Mouse (Mus musculus): ENCODE measurements around the gene Cln3. TPM values are rescaled to one million over a fixed set of nuclear protein-coding genes. Genes with fewer than 3 reads are reported as not detected.

Cln3 gene
- polyA plus RNA-seq, 1 experiment from 2014 or later, result 37.3 TPM

GRCm38 (mm10) chr7:126623381-126623780 is 37.8 kb upstream of the Cln3 start:
- no peak overlapping the region for H3K4me3 ChIP-seq (replicated peaks; ENCODE audit: low read length)
- 90% methylated on average over 1 of the region's 1 CpGs for WGBS
- H3K27me3 ChIP-seq (replicated peaks; ENCODE audit: control insufficient read depth, insufficient read depth, low read length), result no peaks in the 10 kb centered on the region
- H3K4me2 ChIP-seq (ENCODE audit: low read length), result no peak overlapping the region
- H3K4me1 ChIP-seq (replicated peaks; ENCODE audit: control insufficient read depth, insufficient read depth, low read length), result no peaks in the 10 kb centered on the region
- H3K27ac ChIP-seq (ENCODE audit: low read length), result no peak overlapping the region
- no peak overlapping the region for H3K9ac ChIP-seq (replicated peaks; ENCODE audit: low read depth, low read length)
- no peaks in the 10 kb centered on the region for H3K9me3 ChIP-seq (ENCODE audit: control insufficient read depth, low read length)
- ATAC-seq, result no peak
- no peaks in the 10 kb centered on the region for H3K36me3 ChIP-seq (ENCODE audit: control insufficient read depth, insufficient read depth)

GRCm38 (mm10) chr7:126621452-126622359 is 36.1 kb upstream of the Cln3 start:
- no peak for ATAC-seq
- no peak overlapping the region for H3K9ac ChIP-seq (replicated peaks; ENCODE audit: low read depth, low read length)
- no peaks in the 10 kb centered on the region for H3K36me3 ChIP-seq (ENCODE audit: control insufficient read depth, insufficient read depth)
- whole genome bisulfite sequencing, result 87% methylated on average over 9 of the region's 9 CpGs
- H3K9me3 ChIP-seq (ENCODE audit: control insufficient read depth, low read length), result no peaks in the 10 kb centered on the region
- H3K4me3 ChIP-seq (replicated peaks; ENCODE audit: low read length), result no peak overlapping the region
- no peaks in the 10 kb centered on the region for H3K27me3 ChIP-seq (replicated peaks; ENCODE audit: control insufficient read depth, insufficient read depth, low read length)
- no peak overlapping the region for H3K4me2 ChIP-seq (ENCODE audit: low read length)
- no peaks in the 10 kb centered on the region for H3K4me1 ChIP-seq (replicated peaks; ENCODE audit: control insufficient read depth, insufficient read depth, low read length)
- no peak overlapping the region for H3K27ac ChIP-seq (ENCODE audit: low read length)

DNA sequence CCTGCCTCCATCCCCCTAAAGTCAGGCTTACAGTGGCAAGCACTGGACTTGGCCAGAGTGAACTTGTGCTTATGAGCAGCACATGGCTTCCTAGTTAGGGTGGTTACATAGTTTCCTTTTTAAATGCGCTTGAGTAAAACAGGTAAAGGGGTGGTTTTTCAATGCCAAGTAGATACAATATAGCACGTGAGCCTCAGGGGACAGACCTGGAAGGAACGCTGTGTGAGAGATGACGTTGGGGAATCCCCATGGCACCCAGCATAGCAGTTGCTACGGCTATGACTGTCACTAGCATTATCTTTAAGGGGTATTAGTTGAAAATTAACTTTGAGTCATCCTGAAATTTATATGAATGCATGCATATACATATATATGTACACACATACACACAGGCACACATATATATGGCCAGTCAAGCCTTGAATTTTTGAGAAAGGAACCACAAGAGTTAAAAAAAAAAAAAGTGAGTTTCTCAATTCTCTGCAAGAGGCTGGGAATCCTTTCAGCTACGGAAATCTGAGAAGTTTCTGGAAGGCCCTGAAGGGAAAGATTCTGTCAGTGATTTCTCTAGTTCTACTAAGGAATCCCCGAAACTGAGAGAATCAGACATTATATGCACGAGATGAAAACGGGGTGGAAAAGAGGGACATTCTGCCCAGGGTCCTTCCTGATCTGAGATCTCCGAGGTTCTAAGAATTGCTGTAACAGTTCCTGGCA is 34.1 kb upstream of the Cln3 start:
- no peak for ATAC-seq
- H3K4me3 ChIP-seq (replicated peaks; ENCODE audit: low read length), result no peak overlapping the region
- no peaks in the 10 kb centered on the region for H3K4me1 ChIP-seq (replicated peaks; ENCODE audit: control insufficient read depth, insufficient read depth, low read length)
- no peak overlapping the region for H3K4me2 ChIP-seq (ENCODE audit: low read length)
- no peaks in the 10 kb centered on the region for H3K9me3 ChIP-seq (ENCODE audit: control insufficient read depth, low read length)
- H3K27me3 ChIP-seq (replicated peaks; ENCODE audit: control insufficient read depth, insufficient read depth, low read length), result no peaks in the 10 kb centered on the region
- no peak overlapping the region for H3K9ac ChIP-seq (replicated peaks; ENCODE audit: low read depth, low read length)
- 81% methylated on average over 10 of the region's 10 CpGs for WGBS
- H3K27ac ChIP-seq (ENCODE audit: low read length), result no peak overlapping the region
- no peaks in the 10 kb centered on the region for H3K36me3 ChIP-seq (ENCODE audit: control insufficient read depth, insufficient read depth)

GRCm38 (mm10) chr7:126616707-126617106 is 31.1 kb upstream of the Cln3 start:
- WGBS, result 64% methylated on average over 3 of the region's 3 CpGs
- no peak overlapping the region for H3K4me2 ChIP-seq (ENCODE audit: low read length)
- no peaks in the 10 kb centered on the region for H3K9me3 ChIP-seq (ENCODE audit: control insufficient read depth, low read length)
- H3K4me1 ChIP-seq (replicated peaks; ENCODE audit: control insufficient read depth, insufficient read depth, low read length), result no peaks in the 10 kb centered on the region
- no peak overlapping the region for H3K4me3 ChIP-seq (replicated peaks; ENCODE audit: low read length)
- ATAC-seq, result no peak
- H3K27me3 ChIP-seq (replicated peaks; ENCODE audit: control insufficient read depth, insufficient read depth, low read length), result no peaks in the 10 kb centered on the region
- H3K9ac ChIP-seq (replicated peaks; ENCODE audit: low read depth, low read length), result no peak overlapping the region
- no peaks in the 10 kb centered on the region for H3K36me3 ChIP-seq (ENCODE audit: control insufficient read depth, insufficient read depth)
- H3K27ac ChIP-seq (ENCODE audit: low read length), result no peak overlapping the region

DNA sequence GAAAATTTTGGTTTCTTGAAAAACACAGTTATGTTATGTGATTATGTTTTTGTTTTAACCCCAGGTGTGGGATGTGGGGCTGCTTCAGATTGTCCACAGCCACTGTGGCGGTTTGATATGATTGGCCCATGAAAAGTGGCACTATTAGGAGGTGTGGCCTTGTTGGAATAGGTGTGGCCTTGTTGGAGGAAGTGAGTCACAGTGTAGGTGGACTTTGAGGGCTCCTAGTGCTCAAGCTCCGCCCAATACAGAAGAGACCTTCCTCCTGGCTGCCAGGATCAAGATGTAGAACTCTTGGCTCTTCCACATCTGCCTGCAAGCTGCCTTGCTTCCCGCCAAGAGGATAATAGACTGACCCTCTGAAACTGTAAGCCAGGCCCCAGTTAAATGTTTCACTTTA is 27.1 kb upstream of the Cln3 start:
- H3K9me3 ChIP-seq (ENCODE audit: control insufficient read depth, low read length), result no peaks in the 10 kb centered on the region
- 70% methylated on average over 3 of the region's 3 CpGs for WGBS
- H3K36me3 ChIP-seq (ENCODE audit: control insufficient read depth, insufficient read depth), result no peaks in the 10 kb centered on the region
- H3K4me1 ChIP-seq (replicated peaks; ENCODE audit: control insufficient read depth, insufficient read depth, low read length), result no peaks in the 10 kb centered on the region
- no peak for ATAC-seq
- H3K27me3 ChIP-seq (replicated peaks; ENCODE audit: control insufficient read depth, insufficient read depth, low read length), result no peaks in the 10 kb centered on the region
- no peak overlapping the region for H3K9ac ChIP-seq (replicated peaks; ENCODE audit: low read depth, low read length)
- no peak overlapping the region for H3K27ac ChIP-seq (ENCODE audit: low read length)
- no peak overlapping the region for H3K4me2 ChIP-seq (ENCODE audit: low read length)
- no peak overlapping the region for H3K4me3 ChIP-seq (replicated peaks; ENCODE audit: low read length)

DNA sequence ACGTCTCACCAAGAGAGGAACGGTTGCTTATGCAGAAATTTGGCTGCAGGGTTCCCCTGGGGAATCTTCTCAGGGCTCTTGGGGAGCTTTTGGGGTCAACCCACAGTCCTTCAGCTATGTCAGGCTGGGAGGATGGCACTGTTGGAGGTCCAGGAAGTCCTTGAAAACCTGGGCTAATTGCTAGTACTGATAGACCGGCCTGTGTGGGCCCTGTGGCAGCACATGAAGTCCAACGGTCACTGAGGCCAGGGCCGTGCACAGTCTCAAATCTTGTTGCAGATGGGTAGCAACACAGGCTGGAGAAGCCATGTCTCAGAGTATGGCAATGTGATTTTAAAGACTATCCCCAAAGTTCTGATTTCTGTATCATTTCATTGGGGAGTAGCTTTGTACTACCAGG is 22.2 kb upstream of the Cln3 start:
- WGBS, result 85% methylated on average over 5 of the region's 5 CpGs
- Histone ChIP-seq H3K27ac (ENCODE audit: low read length) (no peak overlapping the region), H3K27me3 (replicated peaks; ENCODE audit: control insufficient read depth, insufficient read depth, low read length) (no peaks in the 10 kb centered on the region), H3K9me3 (ENCODE audit: control insufficient read depth, low read length) (no peaks in the 10 kb centered on the region), H3K4me3 (replicated peaks; ENCODE audit: low read length) (no peak overlapping the region), H3K36me3 (ENCODE audit: control insufficient read depth, insufficient read depth) (no peaks in the 10 kb centered on the region), H3K9ac (replicated peaks; ENCODE audit: low read depth, low read length) (no peak overlapping the region), H3K4me1 (replicated peaks; ENCODE audit: control insufficient read depth, insufficient read depth, low read length) (no peaks in the 10 kb centered on the region), H3K4me2 (ENCODE audit: low read length) (no peak overlapping the region)
- ATAC-seq, result no peak

DNA sequence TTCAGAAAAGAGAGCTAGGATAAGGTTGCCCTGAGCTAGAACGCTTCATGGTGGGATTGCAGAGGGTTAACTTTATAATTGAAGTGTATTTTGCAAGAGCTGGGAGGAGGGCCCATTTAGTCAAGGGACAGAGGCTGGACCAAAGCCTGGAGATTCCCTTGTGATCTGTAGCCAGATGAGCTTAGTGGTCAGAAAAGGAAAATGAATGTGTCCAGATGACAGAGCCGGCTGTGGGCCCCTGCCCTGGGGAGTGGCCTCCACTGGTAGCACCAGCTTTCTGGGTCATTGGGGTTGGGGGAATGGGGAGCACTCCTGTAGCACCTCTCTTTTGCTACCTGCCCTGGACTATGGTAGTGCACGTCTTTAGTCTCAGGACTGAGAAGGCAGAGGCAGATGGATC is 21.4 kb upstream of the Cln3 start:
- 80% methylated on average over 3 of the region's 3 CpGs for WGBS
- no peak overlapping the region for H3K9ac ChIP-seq (replicated peaks; ENCODE audit: low read depth, low read length)
- no peaks in the 10 kb centered on the region for H3K36me3 ChIP-seq (ENCODE audit: control insufficient read depth, insufficient read depth)
- no peak overlapping the region for H3K4me2 ChIP-seq (ENCODE audit: low read length)
- H3K9me3 ChIP-seq (ENCODE audit: control insufficient read depth, low read length), result no peaks in the 10 kb centered on the region
- H3K27ac ChIP-seq (ENCODE audit: low read length), result no peak overlapping the region
- no peaks in the 10 kb centered on the region for H3K4me1 ChIP-seq (replicated peaks; ENCODE audit: control insufficient read depth, insufficient read depth, low read length)
- no peaks in the 10 kb centered on the region for H3K27me3 ChIP-seq (replicated peaks; ENCODE audit: control insufficient read depth, insufficient read depth, low read length)
- ATAC-seq, result no peak
- no peak overlapping the region for H3K4me3 ChIP-seq (replicated peaks; ENCODE audit: low read length)

- Histone ChIP-seq H3K36me3 (ENCODE audit: control insufficient read depth, insufficient read depth) (no peaks in the 10 kb centered on the region), H3K4me1 (replicated peaks; ENCODE audit: control insufficient read depth, insufficient read depth, low read length) (no peaks in the 10 kb centered on the region), H3K27me3 (replicated peaks; ENCODE audit: control insufficient read depth, insufficient read depth, low read length) (no peaks in the 10 kb centered on the region), H3K9ac (replicated peaks; ENCODE audit: low read depth, low read length) (no peak overlapping the region), H3K4me3 (replicated peaks; ENCODE audit: low read length) (no peak overlapping the region), H3K9me3 (ENCODE audit: control insufficient read depth, low read length) (no peaks in the 10 kb centered on the region), H3K27ac (ENCODE audit: low read length) (no peak overlapping the region), H3K4me2 (ENCODE audit: low read length) (no peak overlapping the region)
- ATAC-seq, result no peak
- 85% methylated on average over 5 of the region's 5 CpGs for WGBS
These were observed 21.0 kb upstream of the Cln3 start for GRCm38 (mm10) chr7:126606611-126607010.

DNA sequence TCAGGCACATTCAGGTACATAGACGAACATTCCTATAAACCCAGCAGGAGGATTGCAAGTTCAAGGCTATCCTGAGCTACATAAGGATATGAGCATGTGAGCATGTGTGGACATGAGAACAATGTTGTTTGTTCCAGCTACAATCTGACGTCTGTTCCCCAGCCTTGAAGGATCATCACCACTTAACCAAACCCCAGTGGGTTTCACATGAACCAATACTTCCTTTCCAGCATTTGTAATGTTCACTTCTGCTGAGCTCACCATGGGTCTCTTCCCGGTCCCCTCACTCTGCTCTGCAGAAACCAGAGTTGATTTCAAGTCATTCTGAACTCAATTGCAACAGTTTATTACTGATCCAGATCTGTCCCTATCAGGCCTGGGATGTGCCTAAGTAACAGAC is 17.0 kb upstream of the Cln3 start:
- Histone ChIP-seq H3K4me1 (replicated peaks; ENCODE audit: control insufficient read depth, insufficient read depth, low read length) (no peaks in the 10 kb centered on the region), H3K27me3 (replicated peaks; ENCODE audit: control insufficient read depth, insufficient read depth, low read length) (no peaks in the 10 kb centered on the region), H3K27ac (ENCODE audit: low read length) (no peak overlapping the region), H3K4me2 (ENCODE audit: low read length) (no peak overlapping the region), H3K9me3 (ENCODE audit: control insufficient read depth, low read length) (no peaks in the 10 kb centered on the region), H3K4me3 (replicated peaks; ENCODE audit: low read length) (no peak overlapping the region), H3K9ac (replicated peaks; ENCODE audit: low read depth, low read length) (no peak overlapping the region), H3K36me3 (ENCODE audit: control insufficient read depth, insufficient read depth) (no peaks in the 10 kb centered on the region)
- 80% methylated on average over 3 of the region's 3 CpGs for WGBS
- no peak for ATAC-seq
